Mouse (Mus musculus): ENCODE measurements around the gene AI464131.
A peak's percentile ranks its signal among the peaks of the same experiment; 100 is the strongest.

AI464131 gene

DNA sequence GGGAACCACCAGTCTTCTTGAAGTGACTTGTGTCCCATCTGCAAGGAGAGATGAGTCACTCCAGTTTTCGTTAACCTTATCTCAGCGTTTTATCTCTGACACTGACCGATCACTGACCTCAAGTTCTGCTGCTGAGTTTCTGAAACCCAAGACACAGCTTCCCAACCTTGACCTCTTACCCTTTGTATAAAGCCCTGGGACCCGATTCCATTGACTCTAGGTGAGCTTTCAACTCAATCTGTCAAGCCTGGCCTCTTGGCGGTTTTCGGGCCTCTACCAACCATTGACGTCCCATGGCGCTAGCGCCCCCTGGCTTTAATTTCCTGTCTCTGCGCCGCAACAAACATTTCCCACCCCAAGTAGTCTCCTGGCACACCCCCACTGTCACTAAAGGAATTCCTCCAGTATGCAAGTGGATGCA, 2.3 kb upstream of the AI464131 start:
- no peak for DNase-seq (ENCODE audit: low spot score in 2 of 2)

DNA sequence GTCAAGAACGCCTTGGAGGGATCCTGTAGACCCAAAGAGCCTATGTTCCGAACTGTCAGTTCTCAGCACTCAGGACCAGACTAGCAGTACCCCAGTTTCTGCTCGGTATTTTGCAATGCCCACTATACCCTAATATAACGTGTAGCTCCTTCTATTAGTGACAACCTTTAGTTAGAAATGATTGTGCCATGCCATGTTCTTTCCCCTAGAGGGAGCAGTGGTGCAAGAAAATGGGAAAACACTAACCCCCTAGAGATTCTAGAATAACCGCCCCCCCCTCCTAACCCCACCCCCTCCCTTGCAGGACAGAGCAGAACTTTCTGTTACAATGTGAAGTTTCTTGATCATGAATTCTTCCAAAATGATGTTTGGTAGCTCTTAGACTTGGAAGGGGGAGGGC, 1.4 kb upstream of the AI464131 start:
- no peak for DNase-seq (ENCODE audit: low spot score in 2 of 2)

DNA sequence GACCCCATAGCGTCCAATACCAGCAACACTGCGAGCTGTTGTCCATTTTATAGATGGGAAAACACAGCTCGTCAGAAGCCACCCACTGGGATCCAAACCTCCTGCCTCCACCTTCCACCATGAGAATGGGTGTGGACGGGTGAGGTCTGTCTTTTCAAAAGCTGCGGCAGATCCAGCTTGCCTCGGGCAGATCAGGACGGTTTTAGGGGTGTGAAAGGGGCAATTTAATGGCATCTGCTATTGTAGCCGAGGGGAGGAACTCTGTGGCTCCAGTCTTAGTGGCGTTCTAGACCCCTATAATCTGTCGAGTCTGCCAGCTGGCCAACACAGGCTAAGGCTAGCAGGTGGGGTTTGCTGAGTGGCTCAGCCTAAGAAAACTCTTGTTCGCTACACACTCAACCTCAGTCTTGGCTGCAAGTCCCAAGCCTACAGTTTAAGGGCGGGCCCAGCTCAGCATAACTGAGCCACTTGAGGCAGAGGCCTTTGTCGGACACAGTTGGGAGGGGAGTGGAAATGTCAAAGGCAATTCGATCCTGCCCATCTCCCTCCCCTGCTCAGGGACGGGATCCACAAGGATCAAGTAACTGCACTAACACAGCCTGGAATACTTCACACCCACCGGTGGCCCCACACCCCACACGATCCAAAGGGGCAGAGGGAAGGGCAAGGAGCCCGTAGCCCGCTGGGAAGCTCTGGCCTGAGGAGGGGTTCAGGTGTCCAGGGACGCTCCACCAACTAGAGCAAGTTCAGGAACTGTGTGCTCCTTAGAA, 520 bp downstream of the AI464131 start:
- DNase-seq (ENCODE audit: low spot score in 2 of 2) = no peak

DNA sequence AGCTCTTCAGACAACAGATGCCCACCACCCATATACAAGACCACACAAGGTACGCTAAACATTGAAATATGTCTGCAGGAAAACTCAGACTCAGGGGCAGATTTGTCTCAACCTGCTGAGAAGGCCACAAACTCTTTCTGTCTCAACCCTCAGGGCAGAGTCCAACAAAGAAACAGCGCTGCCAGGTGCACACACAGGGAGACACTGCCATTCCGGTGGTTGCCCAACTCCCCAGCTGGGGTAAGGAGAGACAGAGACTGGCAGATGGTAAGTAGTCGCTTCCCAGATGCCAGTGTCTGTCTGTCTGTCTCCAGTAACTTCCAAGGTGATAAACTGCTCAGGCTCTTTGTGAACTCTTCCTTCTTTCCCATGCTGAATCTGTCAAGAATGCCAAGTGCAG, 2.1 kb downstream of the AI464131 start:
- DNase-seq (ENCODE audit: low spot score in 2 of 2) = no peak

DNA sequence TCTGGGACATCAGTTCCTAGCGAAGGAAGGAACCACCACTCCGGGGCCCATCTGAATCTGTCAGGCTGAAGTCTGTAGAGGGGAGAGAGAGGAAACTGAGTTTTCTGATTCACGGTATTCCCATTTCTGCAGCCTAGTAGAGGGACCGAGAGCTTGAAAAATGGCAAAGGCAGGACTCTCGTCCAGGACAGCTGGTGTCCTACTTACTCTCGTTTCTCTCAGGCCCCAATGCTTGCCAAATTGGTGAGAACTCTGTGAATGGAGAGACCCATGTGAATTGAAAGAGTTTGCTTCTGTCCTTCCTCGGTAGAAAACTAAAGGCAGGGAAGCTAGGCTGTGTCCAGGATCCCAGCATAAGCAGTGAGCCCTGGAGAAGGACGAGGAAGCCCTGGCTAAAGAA, 3.3 kb downstream of the AI464131 start:
- DNase-seq (ENCODE audit: low spot score in 2 of 2) = no peak

DNA sequence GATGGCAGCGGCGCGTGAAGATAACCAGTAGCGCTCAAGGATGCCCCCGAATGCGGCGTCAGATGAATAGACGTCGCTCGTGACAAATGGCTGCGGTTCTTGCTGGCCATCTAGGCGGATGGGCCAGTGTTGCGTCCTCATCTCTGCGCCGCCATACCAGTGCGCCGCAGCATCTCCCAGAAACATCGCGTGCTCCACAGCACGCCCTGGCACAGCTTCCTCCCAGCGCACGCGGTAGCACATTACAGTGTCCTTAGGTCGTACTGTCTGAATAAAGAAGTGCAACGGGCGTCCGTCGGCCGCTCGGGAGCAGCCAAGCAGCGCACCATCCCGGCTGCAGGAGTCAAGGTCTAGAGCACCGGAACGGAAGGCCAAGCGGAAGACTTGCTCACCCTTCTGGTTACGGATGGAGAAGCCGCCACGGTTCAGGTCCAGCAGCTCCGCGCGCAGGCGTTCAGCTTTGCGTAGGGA, 3.9 kb downstream of the AI464131 start:
- DNase-seq (ENCODE audit: low spot score in 2 of 2) = no peak

DNA sequence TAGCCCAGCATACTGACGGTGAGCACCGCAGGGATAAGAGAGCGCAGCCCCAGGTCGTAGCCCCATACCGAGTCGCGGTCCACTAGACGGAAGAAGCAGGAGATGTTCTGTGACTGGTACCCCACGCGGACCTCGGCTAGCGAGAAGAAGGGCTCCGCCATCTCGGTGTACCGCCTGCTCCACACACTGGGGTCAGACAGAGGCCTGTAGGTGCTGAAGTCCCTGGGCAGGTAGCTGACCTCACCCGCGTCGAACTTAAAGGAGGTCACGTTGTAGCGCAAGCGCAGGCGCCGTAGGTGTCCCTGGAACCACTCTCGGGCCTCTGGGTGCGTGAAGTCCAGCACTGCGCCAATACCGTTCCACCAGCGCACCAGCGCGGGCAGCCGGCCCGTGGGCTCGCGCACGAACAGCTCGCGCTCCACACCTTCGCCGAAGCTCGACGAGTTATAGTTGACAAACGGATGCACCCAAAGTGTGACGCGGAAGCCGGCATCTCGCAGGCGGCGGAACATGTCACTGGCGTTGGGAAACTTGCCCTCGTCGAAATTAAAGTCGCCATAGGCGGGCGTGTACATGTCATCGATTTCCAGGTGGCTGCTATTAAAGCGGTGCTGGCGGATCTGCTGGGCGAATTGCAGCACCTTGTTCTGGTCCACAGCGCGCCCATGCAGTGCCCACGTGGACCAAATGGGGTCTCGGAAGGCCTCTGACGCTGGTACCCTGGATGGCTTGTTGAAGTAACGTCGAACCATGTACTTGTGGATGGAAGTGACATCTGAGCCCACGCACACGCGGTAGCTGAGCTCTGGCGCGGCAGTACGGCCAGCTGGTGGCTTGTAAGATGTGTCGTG, 4.7 kb downstream of the AI464131 start:
- DNase-seq (ENCODE audit: low spot score in 2 of 2) = no peak

DNA sequence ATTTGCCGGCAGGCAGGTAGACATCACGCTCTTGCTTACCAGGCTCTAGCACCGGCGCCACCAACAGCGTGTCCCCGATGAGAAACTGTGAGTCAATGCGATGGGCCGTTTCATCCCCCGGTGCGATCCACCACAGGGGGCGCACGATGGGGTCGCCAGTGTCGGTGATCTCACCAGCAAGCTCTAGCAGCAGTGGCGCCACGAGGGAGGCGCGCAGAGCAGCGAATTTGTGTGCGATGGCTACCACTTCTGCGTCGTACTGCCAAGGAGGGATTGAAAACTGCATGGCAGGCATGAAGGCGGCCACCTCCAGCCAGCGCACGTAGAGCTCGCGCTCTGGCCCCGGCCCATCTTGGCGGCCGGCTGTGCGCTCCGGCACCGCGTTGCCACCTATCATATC, 5.3 kb downstream of the AI464131 start:
- DNase-seq (ENCODE audit: low spot score in 2 of 2) = no peak

DNA sequence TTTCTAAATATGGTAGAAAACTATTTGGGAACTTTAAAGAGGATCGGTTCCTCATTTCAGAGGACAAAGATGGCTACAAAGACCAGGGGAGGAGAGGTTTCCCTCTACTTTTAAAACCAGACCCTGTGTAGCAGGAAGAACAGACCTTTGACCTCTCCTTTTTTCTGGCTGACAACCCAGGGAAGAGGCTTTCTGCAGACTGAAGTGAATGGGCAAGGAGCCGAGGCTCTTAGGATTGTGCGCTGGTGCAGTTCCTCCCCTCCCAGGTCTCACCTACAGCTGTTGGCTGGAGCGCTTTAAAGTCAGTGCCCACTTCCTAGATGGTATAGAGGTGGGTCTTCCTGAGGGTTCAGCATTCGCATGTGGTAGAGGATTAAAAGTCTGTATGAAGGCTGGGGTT, 5.8 kb downstream of the AI464131 start:
- no peak for DNase-seq (ENCODE audit: low spot score in 2 of 2)

DNA sequence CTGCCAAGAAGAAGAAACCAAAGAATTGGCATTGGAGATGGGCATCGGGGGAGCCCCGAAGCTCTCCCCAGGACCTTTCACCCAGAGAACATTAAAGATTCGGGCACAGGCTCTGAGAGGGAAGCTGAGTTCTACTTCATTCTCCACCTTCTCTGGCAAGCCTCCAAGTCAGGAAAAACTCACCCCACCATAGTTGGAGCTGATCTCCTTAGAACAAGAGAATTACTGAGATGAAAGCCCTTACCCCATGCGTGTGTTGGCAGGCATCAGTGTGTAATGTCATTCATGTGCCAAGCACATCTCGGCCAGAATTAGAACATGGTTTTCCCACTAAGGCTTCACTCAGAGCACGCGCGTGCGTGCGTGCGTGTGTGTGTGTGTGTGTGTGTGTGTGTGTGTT, 7.0 kb downstream of the AI464131 start:
- no peak for DNase-seq (ENCODE audit: low spot score in 2 of 2)

DNA sequence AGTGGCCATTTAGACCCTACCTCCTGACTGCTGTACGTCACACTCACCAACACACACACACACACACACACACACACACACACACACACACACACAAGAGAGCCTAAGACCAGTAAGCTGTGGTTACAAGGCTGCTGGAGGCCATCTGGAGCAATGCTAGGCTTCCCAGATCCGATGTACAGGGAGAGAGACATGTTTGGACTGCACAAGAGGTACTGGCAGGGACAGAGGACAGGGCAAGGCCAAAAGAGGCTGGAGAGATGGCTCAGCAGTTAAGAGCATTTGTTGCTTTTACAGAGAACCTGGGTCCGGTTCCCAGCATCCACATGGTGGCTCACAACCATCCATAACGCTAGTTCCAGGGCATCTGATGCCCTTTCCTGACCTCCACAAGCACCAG, 7.8 kb downstream of the AI464131 start:
- no peak for DNase-seq (ENCODE audit: low spot score in 2 of 2)

DNA sequence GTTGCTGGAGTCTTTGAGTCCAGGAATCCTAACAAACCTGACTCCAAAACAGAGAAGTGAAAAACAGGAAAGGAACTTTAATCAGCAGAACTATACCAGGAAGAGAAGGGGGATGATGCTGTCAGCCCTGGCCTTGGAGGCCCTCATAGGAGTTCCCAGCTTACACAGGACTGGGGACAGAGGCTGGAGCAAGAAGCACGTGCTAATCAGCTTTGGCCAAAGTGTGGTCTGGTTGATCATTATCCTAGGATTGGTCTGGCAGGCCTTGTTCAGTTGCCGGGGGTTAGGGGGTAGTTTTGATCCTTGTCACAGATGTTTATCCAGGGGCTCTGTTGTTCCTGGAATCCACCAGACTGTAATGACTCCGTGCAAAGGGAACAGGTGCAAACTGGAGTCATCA, 8.5 kb downstream of the AI464131 start:
- DNase-seq (ENCODE audit: low spot score in 2 of 2) = no peak

DNA sequence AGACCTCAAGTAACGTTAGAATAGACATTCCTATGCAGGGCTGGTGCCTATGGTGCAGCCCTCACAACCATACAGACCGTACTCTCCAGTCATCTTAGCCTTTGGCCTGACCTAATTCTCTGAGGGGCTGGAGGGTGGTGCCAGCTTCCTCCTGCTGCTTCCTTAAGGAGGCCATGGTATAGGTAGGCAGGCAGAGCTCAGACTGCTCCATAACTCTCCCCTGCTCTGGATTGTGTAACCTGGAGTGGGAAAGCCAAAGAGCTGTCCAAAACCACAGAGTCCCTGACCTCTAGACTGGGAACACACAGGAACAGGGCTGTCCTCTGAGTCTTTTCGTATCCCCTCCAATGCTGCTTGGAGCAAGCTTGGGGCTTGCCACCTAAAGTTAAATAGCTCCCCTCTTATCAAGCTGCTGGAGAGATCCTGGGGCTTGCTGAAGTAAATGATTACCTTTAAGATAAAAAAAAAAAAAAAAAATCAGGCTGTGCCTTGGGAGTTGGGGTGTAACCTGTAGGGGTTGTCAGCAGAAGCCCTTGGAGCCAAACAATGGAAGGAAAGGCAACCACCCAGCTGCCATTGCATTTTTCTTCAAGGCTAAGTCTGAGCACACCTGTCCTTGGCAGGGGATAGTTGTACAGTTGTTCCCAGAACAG, 9.3 kb downstream of the AI464131 start:
- no peak for DNase-seq (ENCODE audit: low spot score in 2 of 2)

DNA sequence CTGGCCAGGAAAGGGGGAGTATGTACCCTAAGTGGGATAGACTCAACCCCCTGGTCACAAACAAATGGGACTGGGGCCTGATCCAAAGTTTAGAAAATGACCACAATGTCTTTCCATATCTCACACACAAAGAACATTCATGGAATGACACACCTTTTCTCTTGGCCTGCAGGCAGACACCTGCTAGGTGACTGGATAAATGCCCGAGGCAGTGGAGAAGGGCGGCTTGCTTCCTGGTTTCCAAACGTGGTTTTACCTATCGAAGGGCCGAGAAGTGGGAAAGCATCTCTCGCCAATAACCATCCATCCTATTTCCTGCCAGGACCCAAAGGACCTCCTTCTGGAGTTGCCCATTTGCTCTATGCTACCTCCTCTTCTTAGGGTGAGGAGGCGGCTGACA, 9.9 kb downstream of the AI464131 start:
- DNase-seq (ENCODE audit: low spot score in 2 of 2) = no peak

DNA sequence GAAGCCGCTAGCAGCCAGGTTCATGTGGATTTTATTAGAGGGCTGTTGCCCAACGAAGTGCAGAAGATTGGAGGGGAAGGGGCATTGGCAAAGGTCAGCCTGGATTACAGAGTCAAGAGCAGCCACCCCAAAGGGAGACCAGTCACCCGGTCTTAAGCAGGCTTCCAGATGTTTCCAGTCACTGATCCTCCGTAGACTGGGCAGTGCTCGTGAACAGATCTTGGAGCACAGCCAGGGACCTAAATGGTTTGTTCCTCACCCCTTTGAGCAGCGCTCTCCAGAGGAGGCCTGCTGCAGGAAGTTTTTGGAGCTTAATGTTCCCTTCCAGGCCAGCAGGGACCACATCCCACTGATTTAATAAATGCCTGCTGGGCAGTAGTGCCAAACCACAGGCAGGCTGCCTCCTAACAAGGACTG, 21.3 kb downstream of the AI464131 start:
- DNase-seq (ENCODE audit: low spot score in 2 of 2) = peak; percentile 42 to 73

DNA sequence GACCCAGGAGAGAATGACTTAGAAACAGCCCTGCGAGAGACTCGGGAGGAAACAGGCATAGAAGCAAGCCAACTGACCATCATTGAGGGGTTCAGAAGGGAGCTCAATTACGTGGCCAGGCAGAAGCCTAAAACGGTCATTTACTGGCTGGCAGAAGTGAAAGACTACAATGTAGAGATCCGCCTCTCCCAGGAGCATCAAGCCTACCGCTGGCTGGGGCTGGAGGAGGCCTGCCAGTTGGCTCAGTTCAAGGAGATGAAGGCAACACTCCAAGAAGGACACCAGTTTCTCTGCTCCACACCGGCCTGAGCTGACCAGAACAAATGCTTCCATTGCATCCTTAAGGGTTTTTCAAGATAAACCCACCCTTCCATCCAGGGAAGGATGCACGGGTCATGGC, 22.6 kb downstream of the AI464131 start:
- peak; percentile 40 to 81 for DNase-seq (ENCODE audit: low spot score in 2 of 2)

DNA sequence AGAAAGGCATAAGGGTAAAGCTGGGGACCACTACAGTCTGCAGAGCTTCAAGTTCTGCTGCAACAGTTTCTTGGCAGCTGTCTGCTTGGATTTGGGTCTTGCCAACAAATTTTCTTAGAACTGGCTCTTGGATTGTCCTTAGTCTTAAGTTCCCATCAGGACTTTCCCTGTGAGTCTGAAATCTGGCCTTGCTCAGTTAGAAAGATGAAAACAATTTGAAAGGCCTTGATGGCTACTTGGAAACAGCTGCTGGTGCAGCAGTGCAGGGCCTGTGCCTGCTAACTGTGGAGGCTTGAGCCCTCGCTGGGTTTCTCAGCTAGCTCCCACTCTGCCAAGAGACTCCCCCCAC, 23.4 kb downstream of the AI464131 start:
- peak in 1 of 2 experiments; percentile 40 for DNase-seq (ENCODE audit: low spot score in 2 of 2)

DNA sequence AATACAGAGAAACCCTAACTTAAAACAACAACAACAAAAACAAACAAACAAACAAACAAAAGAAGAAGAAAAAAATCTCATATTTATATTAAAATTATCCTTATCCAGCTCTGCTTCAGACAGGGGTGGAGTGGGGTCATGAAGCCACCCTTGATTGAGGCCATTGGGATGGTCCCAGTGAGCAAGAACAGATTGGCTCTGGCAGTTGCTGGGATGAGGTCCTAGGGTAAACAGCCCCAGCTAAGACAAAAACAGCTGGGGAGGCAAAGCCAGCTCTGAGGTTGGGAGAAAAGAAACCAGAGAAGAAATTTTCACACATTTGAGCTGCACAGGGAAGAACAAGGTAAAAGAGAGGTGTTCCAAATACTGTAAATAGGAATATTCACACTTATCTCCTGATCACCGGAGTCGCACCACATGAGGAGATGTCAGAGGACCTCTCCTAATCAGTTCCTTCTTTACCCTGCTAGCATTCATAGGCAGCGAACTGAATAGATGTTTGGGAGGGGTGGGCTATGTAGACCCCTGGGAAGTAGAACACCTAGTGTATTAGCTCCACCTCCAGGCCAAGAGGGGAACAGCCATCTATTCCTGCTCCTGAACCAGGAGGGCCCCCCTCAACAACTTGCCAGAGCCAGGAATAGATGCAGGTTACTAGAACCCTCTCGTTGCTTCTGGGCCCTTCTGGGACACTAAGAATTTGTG, 24.0 kb downstream of the AI464131 start:
- DNase-seq (ENCODE audit: low spot score in 2 of 2) = no peak

DNA sequence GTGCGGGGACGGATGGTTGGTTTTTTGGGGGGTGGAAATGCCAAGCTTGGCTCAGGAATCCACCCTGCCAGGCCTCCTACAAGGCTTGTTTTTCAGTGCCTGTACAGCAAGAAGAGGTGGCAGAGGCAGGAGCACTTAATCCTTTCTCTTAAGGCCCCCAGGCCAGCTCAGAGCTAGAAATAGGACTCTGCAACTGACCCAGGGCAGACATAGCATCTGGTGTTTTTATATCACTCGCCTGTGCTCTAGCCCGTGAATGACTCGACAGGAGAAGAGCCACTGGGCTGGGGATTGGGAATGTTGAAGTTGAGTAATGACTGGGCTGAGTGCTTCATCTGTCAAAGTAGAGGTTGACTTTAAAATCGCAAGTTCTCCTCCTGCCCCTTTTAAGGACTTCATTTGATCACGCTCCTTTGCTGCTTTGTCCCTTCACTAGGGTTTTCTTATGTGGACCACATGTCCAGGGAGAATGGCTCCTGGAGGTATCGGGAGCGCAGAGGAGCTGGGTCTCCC, 25.2 kb downstream of the AI464131 start:
- no peak for DNase-seq (ENCODE audit: low spot score in 2 of 2)

DNA sequence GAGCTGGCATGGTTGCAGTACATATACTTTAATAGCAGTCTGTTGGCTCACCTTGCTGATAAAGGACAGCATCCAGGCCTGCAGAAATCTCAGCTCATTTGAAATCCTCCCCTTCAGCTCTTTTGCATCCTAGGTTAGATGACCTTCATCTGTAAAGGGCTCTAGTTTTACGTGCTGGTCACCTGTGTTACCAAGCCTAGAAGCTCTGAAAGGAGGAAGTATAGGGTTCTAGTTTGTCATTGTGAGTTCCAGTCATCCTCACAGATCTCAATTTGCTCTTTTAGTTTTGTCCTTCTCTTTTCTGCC, 31.5 kb downstream of the AI464131 start:
- no peak for DNase-seq (ENCODE audit: low spot score in 2 of 2)

DNA sequence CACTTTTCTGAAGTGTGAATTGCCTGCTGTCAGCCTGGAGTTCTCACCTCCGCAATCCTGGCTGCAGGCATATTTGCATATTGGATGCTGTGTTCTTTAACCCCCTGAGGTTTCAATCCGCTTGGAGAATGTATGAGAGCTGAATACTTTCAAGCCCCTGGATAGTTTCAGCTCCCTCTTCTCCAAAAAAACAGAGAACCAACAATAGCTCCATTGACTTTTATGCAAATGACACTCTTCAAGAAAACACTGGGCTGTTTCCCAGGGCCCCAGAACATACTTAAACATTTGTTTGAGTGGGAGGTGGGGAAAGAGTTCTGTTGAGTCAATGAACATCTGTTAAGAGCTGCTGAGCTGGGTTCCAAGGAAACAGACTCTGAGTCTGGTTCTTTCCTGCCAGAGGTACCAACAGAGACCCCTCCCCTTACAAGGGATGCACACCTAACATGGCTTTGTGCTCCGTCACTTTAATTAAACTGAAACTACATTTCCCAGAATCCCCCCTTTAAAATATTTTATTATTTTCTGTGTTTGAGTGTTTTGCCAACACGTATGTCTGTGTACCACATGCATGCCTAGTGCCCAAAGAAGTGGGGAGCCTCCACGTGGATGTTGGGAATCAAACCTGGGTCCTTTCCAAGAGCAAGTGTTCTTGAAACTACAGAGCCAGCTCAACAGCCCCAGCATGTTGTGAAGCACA, 32.0 kb downstream of the AI464131 start:
- DNase-seq (ENCODE audit: low spot score in 2 of 2) = no peak
